Mouse (Mus musculus) neutrophil, adult 65 days (primary cell): ENCODE data around the gene Dtx3l. TPM values are rescaled to one million over a fixed set of nuclear protein-coding genes. Genes with fewer than 3 reads are reported as not detected.

ENCODE experiments used
- total RNA-seq: library from RNA; stranded (reverse); gene quantifications from 2 replicates; pipeline ENCODE4 v1.2.4, GENCODE M21; 2023

Gene Dtx3l
- total RNA-seq, result 15.1 and 18.5 TPM in 2 replicates

DNA sequence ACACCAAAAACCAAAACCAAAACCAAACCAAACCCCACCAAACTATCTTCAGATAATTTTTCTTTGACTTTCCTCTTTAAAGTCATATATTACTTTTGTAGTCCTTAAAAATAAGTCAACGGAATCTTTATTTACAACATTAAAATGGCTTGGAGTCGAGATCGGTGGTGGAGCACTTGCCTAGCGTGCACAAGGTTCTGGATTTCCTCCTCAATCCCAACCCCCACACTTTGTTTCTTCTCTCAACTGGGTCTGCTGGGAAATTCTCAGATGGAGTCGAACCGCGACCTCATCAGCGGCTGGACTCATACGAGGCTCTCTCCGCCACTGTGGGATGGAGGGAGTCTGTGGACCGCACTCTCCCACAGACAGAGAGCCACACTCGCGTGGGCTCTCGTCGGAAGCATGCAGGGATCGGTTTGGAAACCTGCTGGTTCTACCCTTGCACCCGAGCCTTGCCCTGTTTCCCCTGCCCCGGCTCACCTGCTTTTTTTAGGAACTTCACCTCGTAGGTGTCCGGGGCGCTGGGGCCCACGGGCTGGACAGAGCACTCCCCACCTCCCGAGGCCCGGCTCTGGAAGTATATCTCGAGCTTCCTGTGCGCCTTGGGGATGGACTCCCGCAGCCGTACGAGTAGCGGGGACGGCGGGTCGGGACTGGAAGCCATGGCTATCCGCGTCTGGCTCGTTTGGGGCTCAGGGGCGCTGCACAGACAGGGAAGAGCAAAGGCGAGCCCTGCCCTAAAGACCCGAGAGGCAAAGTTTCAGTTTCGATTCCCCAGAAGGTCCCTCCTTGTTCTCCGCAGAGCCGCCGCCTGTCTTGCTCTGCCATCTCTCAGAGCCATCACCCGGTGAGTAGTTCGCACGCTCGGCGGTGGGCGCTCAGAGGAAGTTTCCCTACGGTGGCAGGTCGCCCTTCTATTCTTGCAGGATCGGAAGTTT lies at the start of gene Dtx3l, which contains the start of gene Parp9:
Gene Dtx3l (minus strand): TSS at position 941 of the 941 bp plus-strand sequence.
Gene Parp9 (plus strand): TSS at position 260 of the 941 bp plus-strand sequence.

GRCm38 (mm10) chr16:35978450-35978849 lies 39.5 kb upstream of the Dtx3l start, which contains the start of gene Kpna1:
Kpna1 (plus strand) TSS chr16:35978750.

Other genes with a start within 250 kb of the Dtx3l start
- 22.7 and 33.4 TPM in 2 replicates for gene Dirc2, start 169.8 kb downstream of the Dtx3l start, total RNA-seq
- 9.4 and 12.9 TPM in 2 replicates for gene Hspbap1, start 168.8 kb downstream of the Dtx3l start, total RNA-seq
- 21.0 TPM in 2 replicates for gene Parp14, start 67.6 kb downstream of the Dtx3l start, total RNA-seq
- gene Parp9, start 681 bp downstream of the Dtx3l start, total RNA-seq, result 23.1 and 23.2 TPM in 2 replicates
- gene Kpna1, start 39.6 kb upstream of the Dtx3l start, total RNA-seq, result 61.6 and 72.1 TPM in 2 replicates
- gene Wdr5b, start 102.0 kb upstream of the Dtx3l start, total RNA-seq, result 4.1 and 5.4 TPM in 2 replicates
- gene Fam162a, start 132.4 kb upstream of the Dtx3l start, total RNA-seq, result 9.1 and 12.7 TPM in 2 replicates
- gene Ccdc58, start 132.5 kb upstream of the Dtx3l start, total RNA-seq, result 4.1 and 7.6 TPM in 2 replicates
- gene Csta1, start 192.1 kb upstream of the Dtx3l start, total RNA-seq, result not detected in 2 replicates
- 53.6 and 61.3 TPM in 2 replicates for gene Stfa2l1, start 217.7 kb upstream of the Dtx3l start, total RNA-seq
- gene Gm5483, start 245.1 kb upstream of the Dtx3l start, total RNA-seq, result 20.4 and 30.4 TPM in 2 replicates